Mouse (Mus musculus): Measurements from ENCODE around the gene Cdk1.

Cdk1 gene

GRCm38 (mm10) chr10:69307067-69307466 is 45.7 kb downstream of the Cdk1 start:
- no peak for DNase-seq (ENCODE audit: low read depth)

DNA sequence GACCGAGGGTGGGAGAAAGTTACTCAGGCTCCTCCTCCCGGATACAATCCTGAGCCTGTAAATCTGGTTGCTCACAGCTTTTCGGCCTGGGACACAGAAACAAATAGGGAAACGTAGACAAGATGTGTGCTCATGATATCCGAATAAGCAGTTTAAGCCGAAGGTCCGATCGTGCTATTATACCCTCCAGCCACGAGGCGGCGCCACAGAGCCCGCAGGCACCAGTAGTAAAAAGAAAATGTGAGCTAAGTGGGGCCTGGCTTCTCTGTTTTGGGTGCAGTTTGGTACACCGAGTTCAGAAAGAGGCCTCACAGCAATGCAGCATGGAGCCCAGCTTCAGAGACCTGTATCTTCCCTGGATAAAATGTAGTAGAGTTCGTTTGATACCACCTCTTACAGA is 46.5 kb downstream of the Cdk1 start:
- no peak for DNase-seq (ENCODE audit: low read depth)

GRCm38 (mm10) chr10:69305600-69305999 is 47.1 kb downstream of the Cdk1 start:
- DNase-seq (ENCODE audit: low read depth): no peak

- no peak for DNase-seq (ENCODE audit: low read depth)
These were observed 47.9 kb downstream of the Cdk1 start for GRCm38 (mm10) chr10:69304819-69305218.

- no peak for DNase-seq (ENCODE audit: low read depth)
These were observed 50.1 kb downstream of the Cdk1 start for GRCm38 (mm10) chr10:69302667-69303066.

GRCm38 (mm10) chr10:69299985-69300384 is 52.8 kb downstream of the Cdk1 start:
- no peak for DNase-seq (ENCODE audit: low read depth)

- DNase-seq (ENCODE audit: low read depth): no peak
These were observed 56.8 kb downstream of the Cdk1 start for GRCm38 (mm10) chr10:69295919-69296318.

GRCm38 (mm10) chr10:69290736-69291135 is 62.0 kb downstream of the Cdk1 start:
- no peak for DNase-seq (ENCODE audit: low read depth)

GRCm38 (mm10) chr10:69288720-69289119 is 64.0 kb downstream of the Cdk1 start:
- DNase-seq (ENCODE audit: low read depth): no peak

DNA sequence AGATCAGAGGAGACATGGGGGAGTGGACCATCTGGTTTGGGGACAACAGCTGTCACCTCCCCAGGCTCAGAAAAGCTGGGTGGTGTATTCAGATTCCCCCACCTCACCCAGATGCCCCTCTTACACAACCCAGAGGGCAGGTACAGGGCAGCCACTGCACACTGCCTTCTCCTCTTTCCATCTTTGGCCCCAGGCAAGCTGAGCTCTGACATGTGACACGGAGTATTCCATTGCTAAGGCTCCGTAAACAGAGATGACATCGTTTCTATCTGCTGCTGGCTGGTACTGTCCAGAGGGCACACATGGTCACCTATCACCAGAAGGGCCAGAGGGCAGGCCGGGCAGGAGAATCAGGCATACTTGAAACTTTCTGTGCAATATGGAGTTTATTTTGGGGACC is 64.7 kb downstream of the Cdk1 start:
- no peak for DNase-seq (ENCODE audit: low read depth)

DNA sequence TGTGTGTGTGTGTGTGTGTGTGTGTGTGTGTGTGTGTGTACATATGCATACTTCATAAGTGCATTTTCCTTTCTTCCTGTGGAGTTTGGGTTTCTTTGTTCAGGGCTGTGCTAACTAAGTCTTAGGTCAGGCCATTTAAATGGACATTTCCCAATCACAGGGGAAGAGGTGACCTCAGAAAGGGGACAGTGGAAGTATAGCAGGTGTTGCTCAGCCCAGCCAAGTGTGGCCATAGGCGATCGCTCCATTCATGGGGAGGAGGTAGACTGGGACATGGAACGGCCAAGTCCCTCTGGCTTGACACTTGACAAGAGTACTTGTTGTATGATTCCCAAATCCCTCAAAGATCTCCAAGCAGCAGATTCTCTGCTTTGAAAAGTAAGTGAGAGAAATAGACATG is 65.8 kb downstream of the Cdk1 start:
- no peak for DNase-seq (ENCODE audit: low read depth)

All from fibroblast of lung, adult 2 months (primary cell).